In the genomic region with DNA sequence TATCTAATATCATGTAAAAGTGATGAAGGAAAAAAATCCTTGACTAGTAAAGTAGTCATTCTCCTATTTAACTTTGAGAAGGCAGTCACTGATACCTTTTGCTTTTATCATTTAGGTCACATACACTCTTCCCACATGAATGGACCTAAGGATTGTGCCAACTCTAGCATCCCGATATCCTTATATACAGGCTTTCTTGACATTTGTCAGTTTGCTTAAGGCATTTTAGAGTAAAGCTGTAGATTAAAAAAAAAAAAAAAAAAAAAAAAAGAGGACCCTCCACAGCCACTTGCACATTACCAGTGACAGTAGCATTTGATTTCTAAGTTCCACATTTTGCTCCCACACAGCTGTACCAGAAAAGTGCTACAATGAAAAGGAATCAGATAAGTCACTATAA, we compare ENCODE assay signal across 23 mouse cellular contexts.
"Had no signal": no experiment of that assay in that cellular context is flagged by ENCODE, and none has a peak within 500 bp of the region (broad histone marks: within the 10 kb centered on the region; RNA-seq: fewer than 3 reads in every experiment).

No protein-coding gene starts in this region.

- H3K4me2 ChIP-seq: heart, embryonic 12.5 days; hindbrain, embryonic 12.5 days; hindbrain, embryonic 14.5 days; intestine, embryonic 15.5 days; limb, embryonic 13.5 days; limb, embryonic 15.5 days had no signal

- H3K9me3 ChIP-seq: heart, embryonic 12.5 days; hindbrain, embryonic 10.5 days; hindbrain, embryonic 12.5 days; intestine, embryonic 15.5 days; limb, embryonic 13.5 days; limb, embryonic 15.5 days had no signal

- DNase-seq: gastrocnemius, postnatal 14 days; gastrocnemius, postnatal 36 days; heart, adult 11 months; heart, adult 2 months; heart, postnatal 10 days; heart, postnatal 4 days; kidney, adult 18-20 months; kidney, adult 8-10 months; kidney, postnatal 10 days; kidney, postnatal 25 days; kidney, postnatal 4 days; left cerebral cortex, postnatal 4 days had no signal

- H3K4me1 ChIP-seq: heart, embryonic 12.5 days; hindbrain, embryonic 10.5 days; hindbrain, embryonic 12.5 days; intestine, embryonic 15.5 days; limb, embryonic 13.5 days; limb, embryonic 15.5 days had no signal

- H3K36me3 ChIP-seq: heart, embryonic 12.5 days; hindbrain, embryonic 10.5 days; hindbrain, embryonic 12.5 days; intestine, embryonic 15.5 days; limb, embryonic 13.5 days; limb, embryonic 15.5 days had no signal

- H3K9ac ChIP-seq: heart, embryonic 12.5 days; hindbrain, embryonic 12.5 days; hindbrain, embryonic 14.5 days; intestine, embryonic 15.5 days; limb, embryonic 13.5 days; limb, embryonic 15.5 days had no signal

- H3K27me3 ChIP-seq: heart, embryonic 12.5 days; hindbrain, embryonic 12.5 days; intestine, embryonic 15.5 days; limb, embryonic 13.5 days; limb, embryonic 15.5 days had no signal

- ATAC-seq: hindbrain, embryonic 16.5 days; inflammation-experienced regulatory T-cells, adult 6 months; intestine, embryonic 15.5 days; intestine, postnatal 0 days had no signal

- H3K27ac ChIP-seq: heart, adult 2 months; hindbrain, embryonic 10.5 days; hindbrain, embryonic 12.5 days; hindbrain, embryonic 14.5 days; intestine, embryonic 15.5 days; layer of hippocampus, adult 2 months; limb, embryonic 13.5 days; limb, embryonic 15.5 days had no signal

- H3K4me3 ChIP-seq: heart, adult 2 months; heart, embryonic 12.5 days; hindbrain, embryonic 10.5 days; hindbrain, embryonic 12.5 days; intestine, embryonic 15.5 days; layer of hippocampus, adult 2 months; limb, embryonic 13.5 days; limb, embryonic 15.5 days had no signal
